Comparison of ENCODE assay signal across 8 mouse cellular contexts in the genomic region with DNA sequence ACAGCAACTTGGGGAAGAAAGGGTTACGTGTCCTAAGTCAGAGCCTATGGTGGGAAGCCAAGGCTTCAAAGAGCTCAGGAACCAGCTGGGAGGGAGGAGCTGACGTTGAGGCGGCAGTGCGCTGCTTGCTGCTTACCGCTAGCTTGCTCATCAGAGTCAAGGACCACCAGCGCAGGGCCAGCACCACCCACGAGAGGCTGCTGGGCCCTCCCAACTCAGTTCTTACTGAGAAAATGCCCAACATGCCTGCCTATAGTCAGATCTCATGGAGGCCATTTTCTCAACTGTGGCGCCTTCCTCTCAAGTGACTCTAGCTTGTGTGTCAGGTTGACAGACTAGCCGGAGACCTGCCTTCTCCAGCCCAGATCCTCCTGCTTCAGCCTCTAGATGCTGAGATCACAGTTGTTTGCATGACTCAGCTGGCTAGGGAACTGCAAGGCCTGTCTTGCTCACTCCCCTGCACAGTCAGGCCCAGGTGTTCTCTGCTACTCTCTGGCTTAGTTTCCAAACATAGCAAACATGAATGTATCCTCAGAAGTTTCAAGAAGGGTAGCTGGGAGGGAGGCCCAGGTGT. TPM values are rescaled to one million over a fixed set of nuclear protein-coding genes. Genes with fewer than 3 reads are reported as not detected.
DNase-seq lines count a peak whose midpoint lies in the region; ATAC-seq and TF ChIP-seq lines count a peak whose summit lies in the region.

No protein-coding gene starts in this region.

- H3K9ac ChIP-seq in heart, embryonic 12.5 days, result peak overlapping the region; percentile 64; the same call in 1 of the 2 replicates
- H3K9ac ChIP-seq in heart, embryonic 15.5 days, result peak overlapping the region; percentile 18
- peak overlapping the region; percentile 26; the same call in 1 of the 2 replicates for H3K9ac ChIP-seq in liver, embryonic 11.5 days (ENCODE audit: low read depth, low read length)

- WGBS in heart, embryonic 12.5 days, result 25% methylated on average over 9 of the region's 9 CpGs
- WGBS in heart, embryonic 15.5 days, result 25% methylated on average over 9 of the region's 9 CpGs
- WGBS in liver, embryonic 11.5 days, result 29% methylated on average over 9 of the region's 9 CpGs
- 23% methylated on average over 9 of the region's 9 CpGs for WGBS in olfactory bulb, adult 2 months

- no peaks in the 10 kb centered on the region for H3K27me3 ChIP-seq in heart, embryonic 12.5 days (replicated peaks)
- H3K27me3 ChIP-seq in heart, embryonic 15.5 days, result no peaks in the 10 kb centered on the region
- no peaks in the 10 kb centered on the region for H3K27me3 ChIP-seq in liver, embryonic 11.5 days (replicated peaks; ENCODE audit: control insufficient read depth, insufficient read depth, low read length)

- H3K4me3 ChIP-seq in heart, embryonic 12.5 days, result no peak overlapping the region
- H3K4me3 ChIP-seq in heart, embryonic 15.5 days, result peak overlapping the region; percentile 13; the same call in 1 of the 2 replicates
- H3K4me3 ChIP-seq in liver, embryonic 11.5 days (ENCODE audit: low read depth, low read length), result no peak overlapping the region
- H3K4me3 ChIP-seq in olfactory bulb, adult 2 months (ENCODE audit: insufficient read depth, low read depth, low read length), result no peak overlapping the region

- TF ChIP-seq CTCF in olfactory bulb, adult 2 months (IDR thresholded peaks at IDR 0.05; ENCODE audit: insufficient read depth, low read depth, low read length), result no peak

- intact Hi-C loops in gastrocnemius, postnatal 14 days (cut with DNase I; ENCODE audit: low total_unique reads), result no loop called here

- DNase-seq in heart, adult 8-10 months (ENCODE audit: low spot score), result no peak
- DNase-seq in brain, adult 2 months (ENCODE audit: low read depth, low spot score), result peak; percentile 80
- no peak for DNase-seq in liver, embryonic 11.5 days (ENCODE audit: low spot score)
- DNase-seq in spleen, postnatal 10 days (ENCODE audit: low spot score in 2 of 2), result no peak
- DNase-seq in gastrocnemius, postnatal 14 days, result no peak

- TF ChIP-seq POLR2A in olfactory bulb, adult 2 months (IDR thresholded peaks at IDR 0.05; ENCODE audit: insufficient read depth, low read depth, low read length), result no peak

- H3K36me3 ChIP-seq in heart, embryonic 12.5 days, result no peaks in the 10 kb centered on the region
- no peaks in the 10 kb centered on the region for H3K36me3 ChIP-seq in heart, embryonic 15.5 days
- H3K36me3 ChIP-seq in liver, embryonic 11.5 days (ENCODE audit: control insufficient read depth, insufficient read depth, low read length), result no peaks in the 10 kb centered on the region

- H3K4me1 ChIP-seq in heart, embryonic 12.5 days (replicated peaks), result peaks cover 78% of the 10 kb centered on the region
- peaks cover 75% of the 10 kb centered on the region for H3K4me1 ChIP-seq in heart, embryonic 15.5 days (replicated peaks)
- peaks cover 41% of the 10 kb centered on the region for H3K4me1 ChIP-seq in liver, embryonic 11.5 days (replicated peaks; ENCODE audit: control insufficient read depth, insufficient read depth, low read length)
- peaks cover 40% of the 10 kb centered on the region for H3K4me1 ChIP-seq in olfactory bulb, adult 2 months (ENCODE audit: control insufficient read depth, insufficient read depth, low read length)

- ATAC-seq in heart, embryonic 12.5 days (ENCODE audit: insufficient number of reproducible peaks, low FRiP score), result peak; percentile 74
- ATAC-seq in heart, embryonic 15.5 days (replicated peaks; ENCODE audit: insufficient number of reproducible peaks, insufficient read depth, low FRiP score, low read depth), result no peak
- peak; percentile 26; the same call in 1 of the 2 replicates for ATAC-seq in liver, embryonic 11.5 days (replicated peaks; ENCODE audit: low FRiP score)

- peak overlapping the region; percentile 39 for H3K4me2 ChIP-seq in heart, embryonic 12.5 days
- peak overlapping the region; percentile 56 for H3K4me2 ChIP-seq in heart, embryonic 15.5 days
- peak overlapping the region; percentile 23; the same call in 1 of the 2 replicates for H3K4me2 ChIP-seq in liver, embryonic 11.5 days

- H3K27ac ChIP-seq in heart, embryonic 12.5 days (ENCODE audit: poor library complexity, severe bottlenecking), result peak overlapping the region; percentile 85; the same call in 1 of the 2 replicates
- peak overlapping the region; percentile 88 for H3K27ac ChIP-seq in heart, embryonic 15.5 days
- no peak overlapping the region for H3K27ac ChIP-seq in liver, embryonic 11.5 days (ENCODE audit: low read depth, low read length)
- peak overlapping the region; percentile 90 for H3K27ac ChIP-seq in olfactory bulb, adult 2 months (ENCODE audit: insufficient read depth, low read depth, low read length)

- H3K9me3 ChIP-seq in heart, embryonic 12.5 days (replicated peaks), result no peaks in the 10 kb centered on the region
- no peaks in the 10 kb centered on the region for H3K9me3 ChIP-seq in heart, embryonic 15.5 days (replicated peaks)
- H3K9me3 ChIP-seq in liver, embryonic 11.5 days (ENCODE audit: control insufficient read depth, low read length), result no peaks in the 10 kb centered on the region

RNA-seq across cellular contexts. Expression of a gene that starts 51.7 kb away (rescaled TPM):
- polyA plus RNA-seq in heart, embryonic 12.5 days (2016; fragmentation: Nextera tagmentation; extraction: Ambion mirVana), result 33.7 and 34.2 TPM in 2 replicates
- total RNA-seq in heart, adult 8-10 months (2022), result 1 to 10 TPM; 7.1 to 8.1 (median 7.5) TPM
- 25.1 and 35.1 TPM in 2 replicates for polyA plus RNA-seq in heart, embryonic 15.5 days (2015; fragmentation: Nextera tagmentation; extraction: Ambion mirVana)
- 26.8 and 27.9 TPM in 2 replicates for polyA plus RNA-seq in liver, embryonic 11.5 days (2014; fragmentation: Nextera tagmentation; extraction: Ambion mirVana)
- polyA plus RNA-seq in olfactory bulb, adult 2 months (2012; ENCODE audit: insufficient read depth, insufficient read length, low replicate concordance, missing spikeins), result not detected in 2 replicates
- total RNA-seq in gastrocnemius, postnatal 14 days (2021), result 1 to 10 TPM; 7.1 to 7.7 TPM

RNA-seq across cellular contexts. Expression of a gene that starts 52.1 kb away (rescaled TPM):
- polyA plus RNA-seq in heart, embryonic 12.5 days (2016; fragmentation: Nextera tagmentation; extraction: Ambion mirVana), result 68.1 and 68.9 TPM in 2 replicates
- total RNA-seq in heart, adult 8-10 months (2022), result 10 to 100 TPM; 63.3 to 70.6 (median 67.2) TPM
- polyA plus RNA-seq in heart, embryonic 15.5 days (2015; fragmentation: Nextera tagmentation; extraction: Ambion mirVana), result 53.5 and 65.9 TPM in 2 replicates
- polyA plus RNA-seq in liver, embryonic 11.5 days (2014; fragmentation: Nextera tagmentation; extraction: Ambion mirVana), result 57.1 and 58.6 TPM in 2 replicates
- not detected in 2 replicates for polyA plus RNA-seq in olfactory bulb, adult 2 months (2012; ENCODE audit: insufficient read depth, insufficient read length, low replicate concordance, missing spikeins)
- 10 to 100 TPM; 56.8 to 64.9 TPM for total RNA-seq in gastrocnemius, postnatal 14 days (2021)

RNA-seq across cellular contexts. Expression of a gene that starts 54.3 kb away (rescaled TPM):
- polyA plus RNA-seq in heart, embryonic 12.5 days (2016; fragmentation: Nextera tagmentation; extraction: Ambion mirVana), result 3.5 and 3.9 TPM in 2 replicates
- total RNA-seq in heart, adult 8-10 months (2022), result 1 to 10 TPM; 2.4 to 3.8 (median 2.8) TPM
- 3.2 and 4.2 TPM in 2 replicates for polyA plus RNA-seq in heart, embryonic 15.5 days (2015; fragmentation: Nextera tagmentation; extraction: Ambion mirVana)
- 7.5 and 8.2 TPM in 2 replicates for polyA plus RNA-seq in liver, embryonic 11.5 days (2014; fragmentation: Nextera tagmentation; extraction: Ambion mirVana)
- polyA plus RNA-seq in olfactory bulb, adult 2 months (2012; ENCODE audit: insufficient read depth, insufficient read length, low replicate concordance, missing spikeins), result not detected in 2 replicates
- 1 to 10 TPM; 2.1 to 2.3 TPM for total RNA-seq in gastrocnemius, postnatal 14 days (2021)
